Mouse (Mus musculus): ENCODE results near the gene Mt4.

Gene Mt4

DNA sequence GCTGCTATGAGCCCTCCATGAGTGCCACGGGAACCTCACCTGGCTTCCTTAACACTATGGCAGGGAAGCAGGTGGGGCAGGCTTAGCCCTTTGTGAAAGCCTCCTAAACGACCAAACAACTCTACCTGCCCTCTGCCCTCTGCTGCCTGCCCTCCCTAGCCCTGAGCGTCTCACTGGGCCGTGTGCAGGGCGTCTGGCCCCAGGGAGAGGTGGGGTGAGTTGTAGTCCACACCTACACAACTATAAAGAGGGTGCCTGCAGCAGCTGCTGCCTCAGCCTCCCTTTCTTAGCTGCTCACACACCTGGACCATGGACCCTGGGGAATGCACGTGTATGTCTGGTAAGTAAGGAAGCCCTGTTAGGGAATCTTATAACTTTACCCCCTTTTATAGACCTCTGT is at the start of gene Mt4:
Gene Mt4, plus strand, starts transcription at position 265 of the 400 bp plus-strand sequence.
- CTCF ChIA-PET: interaction anchor here in 1 of 4 experiments (0.6 kb wide), 1 partner anchor 204 kb away, joined by 3 read pairs; no protein-coding TSS in a partner anchor
- POLR2A ChIA-PET: interaction anchor here in 2 of 4 experiments (0.8 to 1.6 kb wide), 3 partner anchors 14 to 161 kb away, joined by 3 to 4 read pairs (median 3); no protein-coding TSS in a partner anchor

DNA sequence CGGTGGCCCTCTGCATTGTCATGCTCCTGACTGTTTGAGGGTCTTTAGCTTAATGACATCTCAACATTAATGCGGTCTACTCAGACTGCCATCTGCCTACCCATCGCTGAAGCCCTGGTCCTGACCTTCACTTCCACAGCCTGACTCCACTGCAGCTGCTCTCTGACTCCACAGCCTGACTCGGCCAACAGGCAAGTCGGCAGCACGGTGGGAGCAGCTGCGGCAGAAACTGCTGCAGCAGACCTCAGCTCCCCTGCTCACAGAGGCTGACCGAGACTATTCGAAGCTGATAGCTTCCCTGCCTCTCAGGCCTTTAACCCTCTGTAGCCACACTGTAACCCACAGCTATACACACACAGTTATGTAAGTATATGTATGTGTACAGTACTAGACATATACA is 49.0 kb upstream of the Mt4 start:
- POLR2A ChIA-PET: interaction anchor here in 3 of 4 experiments (0.8 to 1.6 kb wide), 7 partner anchors 9 to 150 kb away, joined by 3 to 4 read pairs (median 3); partner anchors contain the start of gene Bbs2 (in 1 of the 3)
- CTCF ChIA-PET: interaction anchor here in 2 of 4 experiments (0.6 to 1.6 kb wide), 3 partner anchors 31 to 318 kb away, joined by 3 to 4 read pairs (median 3); no protein-coding TSS in a partner anchor

DNA sequence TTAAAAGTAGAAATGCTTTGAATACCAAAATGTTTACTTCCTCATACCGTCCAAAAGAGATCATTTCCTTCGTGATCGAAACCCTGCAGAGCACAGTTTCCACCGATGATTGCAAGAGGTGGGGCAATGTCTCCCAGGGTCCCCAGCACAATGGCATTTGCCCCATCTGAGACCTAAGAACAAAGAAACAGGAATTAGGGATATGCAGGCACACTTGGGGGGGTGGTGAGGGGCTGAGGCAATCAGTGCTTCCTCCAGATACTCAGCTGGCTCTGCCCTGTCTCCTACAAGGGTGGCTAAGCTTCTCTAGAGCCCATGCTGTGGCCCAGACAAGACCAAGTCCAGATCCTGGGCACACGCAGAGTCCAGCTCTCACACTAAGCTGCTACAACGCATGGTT is 47.3 kb upstream of the Mt4 start:
- ChIA-PET CTCF (interaction anchor here in 2 of 4 experiments (0.6 to 1.0 kb wide), 3 partner anchors 91 to 116 kb away, joined by 3 to 4 read pairs (median 3); no protein-coding TSS in a partner anchor), POLR2A (interaction anchor here in 1 of 4 experiments (0.7 to 1.8 kb wide), 8 partner anchors 9 to 113 kb away, joined by 3 to 5 read pairs (median 3); partner anchors contain the start of genes Bbs2, Mt1 and Mt2)

DNA sequence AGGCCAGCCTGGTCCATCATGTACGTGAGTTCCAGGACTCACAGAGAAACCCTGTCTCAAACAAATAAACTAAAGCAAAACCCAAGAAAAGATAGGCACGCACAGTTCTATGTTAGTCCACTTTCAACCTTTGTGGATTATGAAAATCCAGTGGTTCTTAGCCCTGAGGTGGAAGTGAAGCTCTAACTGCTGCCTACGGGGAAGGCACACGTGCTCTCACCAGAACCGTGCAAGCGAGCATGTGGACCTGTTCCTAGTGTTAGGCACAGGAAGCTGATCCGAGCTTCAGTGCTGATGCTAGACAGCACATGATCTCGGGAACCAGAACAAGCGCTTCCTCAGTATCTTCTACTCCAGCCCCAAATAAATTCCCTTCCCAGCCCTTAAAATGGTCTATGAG is 44.1 kb upstream of the Mt4 start:
- POLR2A ChIA-PET: interaction anchor here in 2 of 4 experiments (0.5 to 3.7 kb wide), 7 partner anchors 22 to 121 kb away, joined by 3 to 16 read pairs (median 3); partner anchors contain the start of genes Mt2 (in 1 of the 2) and Nup93 (in 1 of the 2)
- CTCF ChIA-PET: interaction anchor here in 2 of 4 experiments (0.7 to 1.3 kb wide), 3 partner anchors 94 to 113 kb away, joined by 3 read pairs; no protein-coding TSS in a partner anchor

DNA sequence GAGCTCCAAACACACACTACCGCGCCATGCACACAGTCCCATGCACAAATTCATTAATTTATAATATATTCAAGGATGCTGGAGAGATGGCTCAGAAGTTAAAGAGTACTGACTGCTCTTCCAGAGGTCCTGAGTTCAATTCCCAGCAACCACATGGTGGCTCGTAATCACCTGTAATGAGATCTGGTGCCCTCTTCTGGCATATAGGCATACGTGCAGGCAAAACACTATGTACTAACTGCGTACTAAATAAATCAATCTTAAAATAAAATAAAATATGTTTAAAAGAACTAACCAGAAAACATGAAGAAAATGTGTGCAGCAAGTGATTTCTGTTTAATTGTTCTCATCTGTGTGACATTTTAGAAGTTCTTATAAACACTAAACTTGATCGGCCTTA is 42.7 kb upstream of the Mt4 start:
- ChIA-PET CTCF (interaction anchor here in 3 of 4 experiments (0.7 to 1.3 kb wide), 3 partner anchors 92 to 111 kb away, joined by 3 to 4 read pairs (median 3); no protein-coding TSS in a partner anchor), POLR2A (interaction anchor here in 2 of 4 experiments (1.0 to 3.7 kb wide), 5 partner anchors 31 to 120 kb away, joined by 3 to 16 read pairs (median 4); partner anchors contain the start of genes Mt2 (in 1 of the 2) and Nup93 (in 1 of the 2))

DNA sequence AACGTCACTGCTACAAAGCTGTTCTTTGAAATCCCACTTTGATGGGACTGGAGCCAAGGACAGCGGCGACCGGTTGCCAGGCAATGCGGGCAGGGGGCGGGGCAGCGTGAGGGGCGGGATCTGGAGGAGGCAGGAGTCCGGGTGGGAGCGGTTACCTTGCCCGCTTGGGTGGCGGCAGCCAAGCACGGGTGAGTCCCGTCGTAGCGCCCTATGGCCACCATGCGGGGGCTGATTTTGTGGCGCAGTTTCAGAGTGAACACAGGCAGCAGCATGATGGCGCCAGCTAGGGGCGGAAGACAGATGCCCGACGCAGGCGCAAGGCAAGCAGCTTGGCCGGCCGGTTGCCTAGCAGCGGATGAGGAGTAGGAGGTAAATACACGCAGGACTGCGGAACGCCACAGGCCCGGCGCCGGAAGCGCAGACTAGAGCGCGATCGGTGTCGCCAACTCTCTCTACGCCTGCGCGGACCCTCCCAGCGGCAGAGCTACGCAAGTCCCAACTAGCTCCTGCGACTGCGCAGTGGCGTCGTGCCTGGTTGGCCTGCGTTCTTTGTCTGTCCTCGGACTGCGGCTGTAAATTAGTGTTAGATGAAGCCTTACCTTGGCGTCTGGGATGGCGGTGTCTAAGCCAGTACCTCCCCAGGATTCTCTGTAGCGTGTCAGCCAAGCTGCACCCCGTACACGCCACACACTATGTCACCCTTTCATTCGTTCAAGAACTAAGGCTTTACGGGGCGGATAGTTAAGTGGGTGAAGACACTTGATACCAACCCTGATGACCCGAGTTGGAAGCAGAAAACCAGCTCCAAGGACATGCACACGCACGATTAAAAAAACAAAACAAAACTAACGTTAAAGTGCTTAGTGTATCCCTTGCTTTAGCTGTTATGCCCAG is 38.7 kb upstream of the Mt4 start, which contains the start of gene Bbs2:
Gene Bbs2, minus strand, starts transcription at position 848 of the 894 bp plus-strand sequence.
- CTCF ChIA-PET: interaction anchor here (0.5 to 1.6 kb wide), 14 partner anchors 11 to 1710 kb away, joined by 3 to 9 read pairs (median 4); partner anchors contain the start of gene Nup93 (in 1 of the 4)
- POLR2A ChIA-PET: interaction anchor here (0.5 to 4.3 kb wide), 67 partner anchors 9 to 1321 kb away, joined by 3 to 43 read pairs (median 4); partner anchors contain the start of genes Nup93 (in 4 of the 4), Fam192a (in 2 of the 4), Mt1 (in 2 of the 4) and Mt2 (in 2 of the 4)

DNA sequence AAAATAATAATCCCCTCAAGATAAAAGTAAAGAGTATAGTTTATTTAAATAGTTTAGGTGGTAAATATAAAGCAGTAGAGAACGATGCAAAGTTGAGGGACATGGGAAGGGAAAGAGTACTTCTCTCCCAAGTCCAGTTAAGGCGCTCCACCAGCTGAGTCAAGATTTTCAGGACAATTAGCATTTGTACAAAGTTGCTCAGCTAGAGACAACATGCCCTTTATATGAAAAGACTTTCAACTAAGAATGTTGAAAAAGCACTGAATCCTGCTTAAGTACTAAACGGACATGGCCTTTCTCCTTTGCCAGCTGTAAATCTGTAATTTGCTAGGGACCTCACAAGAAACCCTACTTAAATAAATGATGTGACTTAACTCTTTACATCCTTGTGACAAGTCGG is 38.0 kb upstream of the Mt4 start:
- ChIA-PET POLR2A (interaction anchor here (0.5 to 4.3 kb wide), 52 partner anchors 9 to 600 kb away, joined by 3 to 43 read pairs (median 4); partner anchors contain the start of genes Nup93 (in 4 of the 4), Fam192a (in 2 of the 4), Mt2 (in 2 of the 4) and Rspry1 (in 2 of the 4)), CTCF (interaction anchor here (0.5 to 1.6 kb wide), 9 partner anchors 14 to 1709 kb away, joined by 3 to 9 read pairs (median 4); partner anchors contain the start of gene Nup93 (in 1 of the 4))

DNA sequence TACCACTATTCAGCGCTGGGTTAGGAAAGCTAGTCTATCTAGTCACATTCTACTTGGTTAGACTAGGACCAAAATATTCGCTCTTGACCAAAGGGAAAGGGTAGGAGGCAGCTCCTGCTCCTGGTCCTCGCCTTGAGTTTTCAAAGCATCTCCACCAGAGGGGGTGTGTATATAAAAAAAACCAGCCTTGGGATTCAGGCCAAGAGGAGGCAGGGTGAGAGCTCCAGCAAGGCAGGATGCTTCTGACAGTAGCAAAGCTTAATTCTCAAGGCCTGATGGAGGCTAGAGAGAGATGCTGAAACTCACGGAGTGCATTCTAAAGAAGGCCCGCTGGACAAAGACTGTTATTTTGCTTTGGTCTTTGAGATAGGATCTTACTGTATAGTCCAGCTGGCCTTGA is 32.9 kb upstream of the Mt4 start:
- CTCF ChIA-PET: interaction anchor here (0.6 to 1.9 kb wide), 12 partner anchors 9 to 120 kb away, joined by 3 to 12 read pairs (median 4); no protein-coding TSS in a partner anchor

DNA sequence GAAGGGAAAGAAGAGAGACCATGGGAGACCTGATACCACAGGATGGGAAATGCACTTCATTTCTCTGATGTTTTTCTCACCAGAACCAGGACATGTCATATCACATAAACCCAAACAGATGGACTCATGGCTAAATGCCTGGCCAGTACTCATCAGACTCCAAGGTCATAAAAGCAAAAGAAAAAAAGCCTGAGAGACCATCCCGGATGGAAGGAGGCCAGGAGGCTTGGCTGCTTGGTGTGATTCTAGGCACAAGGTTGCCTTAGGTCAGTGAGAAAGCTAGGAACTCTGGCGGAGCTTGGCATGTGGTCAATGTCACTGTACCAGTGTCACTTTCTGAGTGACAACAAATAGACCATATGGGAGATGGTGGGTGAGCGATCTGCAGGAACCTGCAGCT is 29.1 kb upstream of the Mt4 start:
- CTCF ChIA-PET: no interaction called here
- POLR2A ChIA-PET: interaction anchor here in 2 of 4 experiments (0.9 to 2.2 kb wide), 5 partner anchors 9 to 279 kb away, joined by 3 to 12 read pairs (median 3); partner anchors contain the start of genes Bbs2 (in 1 of the 2), Mt2 (in 1 of the 2) and Nup93 (in 1 of the 2)

More for the DNA sequence above, 32.9 kb upstream of the Mt4 start:
- POLR2A ChIA-PET: interaction anchor here in 3 of 4 experiments (0.8 to 1.4 kb wide), 8 partner anchors 9 to 89 kb away, joined by 3 to 4 read pairs (median 3); partner anchors contain the start of genes Mt1 (in 2 of the 3) and Mt2 (in 1 of the 3)

DNA sequence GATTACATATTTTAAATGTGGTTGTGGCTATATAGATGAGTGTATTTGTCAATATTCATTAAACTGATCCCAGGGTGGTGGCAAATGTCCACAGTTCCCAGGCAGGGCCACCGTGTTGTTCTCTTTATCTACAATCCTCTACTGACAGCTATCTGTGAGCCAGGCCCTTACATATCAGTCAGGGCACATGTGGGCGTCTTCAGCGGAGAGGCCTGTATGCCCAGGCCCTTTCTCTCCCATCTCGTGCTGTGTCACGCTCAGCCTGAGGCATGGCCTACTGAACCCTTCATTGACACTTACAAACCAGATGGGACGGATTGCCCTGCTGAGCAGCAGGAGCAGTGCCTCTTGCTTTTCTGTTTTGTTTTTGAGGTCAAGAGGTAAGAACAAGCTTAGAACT is 27.6 kb upstream of the Mt4 start:
- POLR2A ChIA-PET: interaction anchor here in 2 of 4 experiments (0.6 to 2.2 kb wide), 10 partner anchors 11 to 265 kb away, joined by 3 to 12 read pairs (median 4); partner anchors contain the start of genes Bbs2 (in 2 of the 2) and Mt2 (in 1 of the 2)
- CTCF ChIA-PET: interaction anchor here in 3 of 4 experiments (0.7 to 2.6 kb wide), 10 partner anchors 11 to 96 kb away, joined by 3 to 16 read pairs (median 6); partner anchors contain the start of gene Bbs2 (in 1 of the 3)

DNA sequence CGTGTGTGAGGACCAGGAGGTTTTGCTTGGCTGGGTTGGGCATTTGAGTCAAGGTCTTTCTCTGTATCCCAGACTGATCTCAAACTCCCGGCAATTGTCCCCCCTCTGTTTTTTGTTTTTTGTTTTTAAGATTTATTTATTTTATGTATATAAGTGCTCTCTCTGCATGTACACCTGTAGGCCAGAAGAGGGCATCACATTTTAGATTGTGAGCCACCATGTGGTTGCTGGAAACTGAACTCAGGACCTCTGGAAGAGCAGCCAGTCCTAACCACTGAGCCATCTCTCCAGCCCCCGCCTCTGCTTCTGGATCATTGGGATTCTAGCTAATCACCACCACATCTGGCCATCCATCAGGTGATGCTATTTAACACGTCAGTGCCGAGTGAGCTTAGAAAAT is 27.2 kb upstream of the Mt4 start:
- ChIA-PET POLR2A (interaction anchor here in 2 of 4 experiments (0.6 to 2.1 kb wide), 9 partner anchors 12 to 264 kb away, joined by 3 to 7 read pairs (median 4); partner anchors contain the start of genes Bbs2 (in 1 of the 2) and Mt2 (in 1 of the 2)), CTCF (interaction anchor here (0.5 to 2.6 kb wide), 13 partner anchors 9 to 664 kb away, joined by 3 to 16 read pairs (median 4); partner anchors contain the start of gene Bbs2 (in 1 of the 4))

DNA sequence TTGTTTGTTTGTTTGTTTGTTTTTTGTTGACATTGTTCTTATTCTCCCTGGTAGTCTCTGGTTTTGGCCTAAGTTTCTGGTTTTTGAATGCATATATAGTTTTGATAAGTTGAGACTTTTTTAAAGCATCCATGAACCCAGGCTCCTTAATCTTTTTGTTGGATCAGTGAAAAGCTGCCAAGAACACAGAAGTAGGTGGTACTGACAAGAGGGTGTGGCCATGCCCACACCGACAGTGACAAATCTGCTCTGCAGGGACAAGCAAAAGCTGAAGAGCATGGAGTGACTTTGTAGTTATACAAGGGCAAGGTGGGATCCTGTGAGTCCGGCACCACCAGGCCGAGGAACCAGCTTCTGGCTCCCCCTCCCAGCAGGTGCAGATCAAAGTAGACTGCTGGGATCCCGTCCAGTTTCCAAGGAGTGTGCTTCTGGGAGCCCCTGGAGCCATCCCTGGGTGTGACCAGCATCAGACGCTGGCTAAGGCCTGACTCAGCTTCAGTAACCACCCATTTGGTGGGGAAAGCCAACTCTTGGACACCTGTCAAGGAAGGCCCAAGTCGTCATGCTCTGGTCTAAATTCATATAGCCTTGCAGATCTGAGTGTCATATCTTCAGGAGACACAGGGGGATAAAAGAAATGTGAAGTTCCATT is 26.3 kb upstream of the Mt4 start:
- ChIA-PET CTCF (interaction anchor here (0.5 to 2.6 kb wide), 12 partner anchors 8 to 663 kb away, joined by 3 to 16 read pairs (median 4); partner anchors contain the start of gene Bbs2 (in 1 of the 4)), POLR2A (interaction anchor here (0.8 to 2.1 kb wide), 9 partner anchors 9 to 251 kb away, joined by 3 to 7 read pairs (median 3); partner anchors contain the start of gene Bbs2 (in 2 of the 4))

DNA sequence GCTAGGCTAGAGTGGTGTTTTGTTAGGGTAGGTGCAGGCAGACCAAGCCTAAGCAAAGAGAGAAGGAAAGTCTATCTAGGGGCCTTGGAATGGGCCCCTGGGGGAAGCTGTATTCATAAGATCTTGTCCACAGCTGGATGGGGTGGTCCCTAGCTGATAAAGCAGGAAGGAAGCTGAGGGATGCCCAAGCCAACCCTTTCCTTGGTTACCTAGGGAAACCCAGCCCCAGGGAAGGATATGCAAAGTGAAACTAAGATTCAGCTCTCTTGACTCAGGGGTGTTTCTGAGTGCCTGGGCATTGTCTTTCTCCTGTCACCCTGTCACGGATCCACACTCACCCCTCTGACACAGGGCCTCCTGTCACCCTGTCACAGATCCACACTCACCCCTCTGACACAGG is 23.6 kb upstream of the Mt4 start:
- ChIA-PET POLR2A (interaction anchor here in 3 of 4 experiments (0.6 to 1.7 kb wide), 6 partner anchors 8 to 859 kb away, joined by 3 to 4 read pairs (median 3); no protein-coding TSS in a partner anchor), CTCF (interaction anchor here in 3 of 4 experiments (0.7 to 1.2 kb wide), 4 partner anchors 9 to 73 kb away, joined by 3 to 6 read pairs (median 4); partner anchors contain the start of gene Bbs2 (in 1 of the 3))

DNA sequence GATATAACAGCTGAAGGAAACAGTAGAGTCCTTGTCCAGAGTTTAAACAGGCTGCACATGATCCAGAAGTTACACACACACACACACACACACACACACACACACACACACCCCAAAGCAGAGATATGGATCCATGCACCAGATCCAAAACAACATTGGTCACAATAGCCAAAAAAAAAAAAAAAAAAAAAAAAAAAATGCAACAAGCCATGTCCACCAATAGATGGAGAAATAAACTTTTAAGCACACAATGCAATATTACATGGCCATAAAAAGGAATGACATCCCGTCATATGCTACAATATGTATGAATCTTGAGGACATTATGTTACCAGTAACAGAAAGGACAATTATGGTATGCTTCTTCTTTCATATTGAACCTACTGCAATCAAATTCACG is 23.0 kb upstream of the Mt4 start:
- ChIA-PET POLR2A (interaction anchor here in 3 of 4 experiments (0.6 to 1.7 kb wide), 6 partner anchors 10 to 859 kb away, joined by 3 to 4 read pairs (median 3); no protein-coding TSS in a partner anchor), CTCF (interaction anchor here in 2 of 4 experiments (0.8 to 1.7 kb wide), 4 partner anchors 10 to 86 kb away, joined by 3 to 7 read pairs (median 4); no protein-coding TSS in a partner anchor)

DNA sequence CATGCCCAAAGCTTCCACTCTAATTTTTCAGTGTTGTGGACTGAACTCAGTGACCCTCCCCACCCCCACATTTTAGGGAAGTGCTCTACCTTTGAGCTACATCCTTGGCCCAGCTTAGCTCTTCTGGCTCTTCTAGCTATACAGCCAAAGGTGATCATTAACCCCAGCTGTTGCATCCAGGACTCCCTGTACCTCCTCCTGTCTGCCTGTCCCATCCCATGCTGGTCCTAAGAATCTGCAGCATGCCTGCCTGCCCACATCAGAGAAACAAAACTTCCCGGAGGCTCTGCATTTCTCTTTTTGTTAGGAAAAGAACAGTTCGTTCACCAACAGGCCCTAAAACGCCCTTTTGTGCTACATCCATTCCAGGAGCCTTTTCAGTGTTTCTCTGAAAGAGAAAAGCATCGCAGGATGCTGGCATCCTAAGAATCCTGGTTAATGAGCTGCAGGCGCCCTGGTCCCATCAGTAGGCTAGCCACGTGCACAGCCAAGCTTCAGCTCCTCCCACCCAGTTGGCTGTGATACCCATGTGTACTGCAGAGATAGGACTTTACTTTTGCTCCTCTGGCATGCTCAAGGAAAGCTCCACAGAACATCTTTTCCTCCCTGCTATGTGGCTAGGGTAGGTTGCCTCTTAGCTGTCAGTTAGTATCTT is 18.1 kb upstream of the Mt4 start:
- CTCF ChIA-PET: interaction anchor here in 2 of 4 experiments (0.7 to 1.3 kb wide), 3 partner anchors 9 to 87 kb away, joined by 3 to 4 read pairs (median 3); no protein-coding TSS in a partner anchor
- POLR2A ChIA-PET: interaction anchor here in 2 of 4 experiments (0.5 to 1.6 kb wide), 8 partner anchors 11 to 164 kb away, joined by 3 to 4 read pairs (median 4); partner anchors contain the start of genes Bbs2 (in 1 of the 2) and Nup93 (in 1 of the 2)

DNA sequence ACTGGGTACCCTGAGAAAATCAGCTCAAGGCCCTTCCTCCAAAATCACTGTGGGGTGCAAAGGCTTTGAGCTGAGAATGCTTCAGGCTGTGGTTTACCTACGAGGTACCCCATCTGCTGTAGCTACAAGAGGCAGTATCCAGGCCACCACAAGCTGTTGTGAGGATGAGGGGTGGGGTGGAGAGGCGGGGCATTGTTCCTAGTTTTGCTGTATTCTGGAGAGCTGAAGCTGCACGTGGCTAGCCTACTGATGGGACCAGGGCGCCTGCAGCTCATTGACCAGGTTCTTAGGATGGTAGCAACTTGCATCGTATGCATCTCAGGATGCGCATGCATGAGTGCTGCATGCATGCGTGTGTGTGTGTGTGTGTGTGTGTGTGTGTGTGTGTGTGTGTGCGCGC is 15.4 kb upstream of the Mt4 start:
- POLR2A ChIA-PET: interaction anchor here in 3 of 4 experiments (0.6 to 1.5 kb wide), 10 partner anchors 9 to 439 kb away, joined by 3 to 4 read pairs (median 3); partner anchors contain the start of gene Bbs2 (in 1 of the 3)
- CTCF ChIA-PET: interaction anchor here (0.5 to 1.2 kb wide), 10 partner anchors 12 to 924 kb away, joined by 3 to 8 read pairs (median 3); partner anchors contain the start of gene Ces1d (in 1 of the 4)
